Comparison of ENCODE assay signal across 8 mouse cellular contexts in the genomic region with DNA sequence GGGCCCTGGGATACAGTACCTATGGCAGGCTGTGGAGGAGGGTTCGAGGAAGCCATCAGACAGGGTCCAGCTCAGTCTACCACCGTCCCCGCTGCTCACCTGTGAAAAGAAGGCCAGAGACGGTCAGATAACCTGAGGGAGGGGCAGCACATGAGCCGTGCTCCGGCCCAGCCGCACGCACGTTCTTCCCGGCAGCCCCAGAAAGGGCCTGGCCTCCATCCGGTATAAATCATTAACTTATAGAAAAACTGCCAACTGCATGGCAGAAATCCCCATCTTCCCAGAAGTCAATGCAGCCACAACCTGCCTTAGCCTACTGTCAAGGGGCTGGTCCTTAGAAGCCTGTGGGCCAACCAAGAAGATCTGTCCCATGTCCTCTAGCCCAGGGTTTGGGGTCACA. TPM values are rescaled to one million over a fixed set of nuclear protein-coding genes. Genes with fewer than 3 reads are reported as not detected.
DNase-seq lines count a peak whose midpoint lies in the region; ATAC-seq and TF ChIP-seq lines count a peak whose summit lies in the region.
"Had no signal": no experiment of that assay in that cellular context is flagged by ENCODE, and none has a peak within 500 bp of the region (broad histone marks: within the 10 kb centered on the region; RNA-seq: fewer than 3 reads in every experiment).

No protein-coding gene starts in this region.

- no peak for DNase-seq in liver, adult 2 months (ENCODE audit: extremely low read depth, low read depth, low spot score)
- no peak for DNase-seq in liver, embryonic 11.5 days (ENCODE audit: low spot score)
- peak; percentile 79 for DNase-seq in kidney, adult 9 months
- peak; percentile 24 for DNase-seq in lung, postnatal 0 days (ENCODE audit: low spot score)
- DNase-seq in adrenal gland, postnatal 4 days (ENCODE audit: low spot score in 2 of 2): no peak
- no peak for DNase-seq in frontal cortex, adult 2 months (ENCODE audit: extremely low spot score in 1 of 2, low spot score in 1 of 2)
- DNase-seq: gastrocnemius, postnatal 25 days had no signal

- peak overlapping the region; percentile 83 for H3K9ac ChIP-seq in liver, adult 2 months (ENCODE audit: low read depth, low read length)
- H3K9ac ChIP-seq in liver, embryonic 11.5 days (ENCODE audit: low read depth, low read length): no peak overlapping the region
- H3K9ac ChIP-seq in intestine, embryonic 15.5 days: 0 out of 2 replicates have a peak overlapping the region, but pooled peaks have one; percentile 11
- H3K9ac ChIP-seq in lung, postnatal 0 days (replicated peaks; ENCODE audit: low read depth): no peak overlapping the region

- 0 out of 2 replicates have a peak, but pooled peaks have one; percentile 32 for TF ChIP-seq POLR2A in liver, adult 2 months (IDR thresholded peaks at IDR 0.05; ENCODE audit: extremely low read depth, insufficient read depth, low read length)

- no peaks in the 10 kb centered on the region for H3K9me3 ChIP-seq in liver, embryonic 11.5 days (ENCODE audit: control insufficient read depth, low read length)
- no peaks in the 10 kb centered on the region for H3K9me3 ChIP-seq in intestine, embryonic 15.5 days
- H3K9me3 ChIP-seq in lung, postnatal 0 days (ENCODE audit: low read length): no peaks in the 10 kb centered on the region

- no peaks in the 10 kb centered on the region for H3K36me3 ChIP-seq in liver, adult 2 months (ENCODE audit: control insufficient read depth, insufficient read depth, low read length)
- H3K36me3 ChIP-seq in liver, embryonic 11.5 days (ENCODE audit: control insufficient read depth, insufficient read depth, low read length): no peaks in the 10 kb centered on the region
- no peaks in the 10 kb centered on the region for H3K36me3 ChIP-seq in intestine, embryonic 15.5 days
- no peaks in the 10 kb centered on the region for H3K36me3 ChIP-seq in lung, postnatal 0 days (ENCODE audit: insufficient read depth, low read length)

- H3K4me3 ChIP-seq in liver, adult 2 months (ENCODE audit: insufficient read depth, low read depth, low read length): peak overlapping the region; percentile 68
- no peak overlapping the region for H3K4me3 ChIP-seq in liver, embryonic 11.5 days (ENCODE audit: low read depth, low read length)
- H3K4me3 ChIP-seq in intestine, embryonic 15.5 days (replicated peaks): peak overlapping the region; percentile 16
- no peak overlapping the region for H3K4me3 ChIP-seq in lung, postnatal 0 days (ENCODE audit: low read depth, low read length)

- TF ChIP-seq EP300 in lung, postnatal 0 days (IDR thresholded peaks at IDR 0.05): no peak

- H3K4me2 ChIP-seq in liver, embryonic 11.5 days: no peak overlapping the region
- H3K4me2 ChIP-seq in intestine, embryonic 15.5 days (replicated peaks): peak overlapping the region; percentile 37
- no peak overlapping the region for H3K4me2 ChIP-seq in lung, postnatal 0 days (replicated peaks; ENCODE audit: low read depth, low read length)

- H3K79me2 ChIP-seq in liver, adult 2 months (ENCODE audit: control insufficient read depth, insufficient read depth, low read length): peaks cover 11% of the 10 kb centered on the region; the same call in 1 of the 2 replicates

- H3K4me1 ChIP-seq in liver, adult 2 months (ENCODE audit: control insufficient read depth, insufficient read depth, low read length): peaks cover 14% of the 10 kb centered on the region
- peaks cover 3% of the 10 kb centered on the region; the same call in 1 of the 2 replicates for H3K4me1 ChIP-seq in liver, embryonic 11.5 days (replicated peaks; ENCODE audit: control insufficient read depth, insufficient read depth, low read length)
- peaks cover 34% of the 10 kb centered on the region for H3K4me1 ChIP-seq in intestine, embryonic 15.5 days (replicated peaks)
- peaks cover 18% of the 10 kb centered on the region for H3K4me1 ChIP-seq in lung, postnatal 0 days (ENCODE audit: insufficient read depth, low read depth, low read length)

- peak overlapping the region; percentile 99 for H3K27ac ChIP-seq in liver, adult 2 months (replicated peaks; ENCODE audit: insufficient read depth, low read depth, low read length)
- no peak overlapping the region for H3K27ac ChIP-seq in liver, embryonic 11.5 days (ENCODE audit: low read depth, low read length)
- peak overlapping the region; percentile 71 for H3K27ac ChIP-seq in intestine, embryonic 15.5 days
- peak overlapping the region; percentile 79 for H3K27ac ChIP-seq in lung, postnatal 0 days (ENCODE audit: low read length)

- no peak for ATAC-seq in liver, embryonic 11.5 days (replicated peaks; ENCODE audit: low FRiP score)
- peak; percentile 73 for ATAC-seq in intestine, embryonic 15.5 days
- no peak; the same call in 1 of the 2 replicates for ATAC-seq in lung, postnatal 0 days

- WGBS in liver, adult 2 months: 22% methylated on average over 11 of the region's 11 CpGs
- 84% methylated on average over 11 of the region's 11 CpGs for WGBS in liver, embryonic 11.5 days
- 51% methylated on average over 11 of the region's 11 CpGs for WGBS in intestine, embryonic 15.5 days
- 42% methylated on average over 11 of the region's 11 CpGs for WGBS in lung, postnatal 0 days

- H3K27me3 ChIP-seq in liver, adult 2 months (ENCODE audit: control insufficient read depth, insufficient read depth, low read length): no peaks in the 10 kb centered on the region
- H3K27me3 ChIP-seq in liver, embryonic 11.5 days (replicated peaks; ENCODE audit: control insufficient read depth, insufficient read depth, low read length): no peaks in the 10 kb centered on the region
- H3K27me3 ChIP-seq in intestine, embryonic 15.5 days (replicated peaks): no peaks in the 10 kb centered on the region
- H3K27me3 ChIP-seq in lung, postnatal 0 days (replicated peaks; ENCODE audit: insufficient read depth, low read length): no peaks in the 10 kb centered on the region

- TF ChIP-seq CTCF in liver, adult 2 months (IDR thresholded peaks at IDR 0.05; ENCODE audit: low read depth, low read length): no peak
- TF ChIP-seq CTCF in lung, postnatal 0 days (IDR thresholded peaks at IDR 0.05): no peak

RNA-seq across cellular contexts. Expression of gene Arhgef10l, which starts 48.9 kb away (rescaled TPM):
- 17.7 and 25.5 TPM in 2 replicates for total RNA-seq in liver, adult 2 months (2014; rRNA removed)
- 54.4 and 69.9 TPM in 2 replicates for polyA plus RNA-seq in liver, adult 2 months (2012; rRNA removed)
- 5.0 and 6.7 TPM in 2 replicates for polyA plus RNA-seq in liver, embryonic 11.5 days (2014; fragmentation: Nextera tagmentation; extraction: Ambion mirVana)
- polyA plus RNA-seq in intestine, embryonic 15.5 days (2015; fragmentation: Nextera tagmentation; extraction: Ambion mirVana): 15.3 and 16.2 TPM in 2 replicates
- polyA plus RNA-seq in lung, postnatal 0 days (2015; fragmentation: Nextera tagmentation; extraction: Ambion mirVana): 9.3 and 9.5 TPM in 2 replicates
- 10 to 100 TPM; 30.2 to 37.8 TPM for total RNA-seq in adrenal gland, postnatal 4 days (2021)
- 28.9 and 29.2 TPM in 2 replicates for polyA plus RNA-seq in frontal cortex, adult 2 months (2012; rRNA removed)

Comparison
In these comparisons a context has a peak if more than half of its experiments do, and no peak if none do; other contexts are left out.
1. H3K4me3 ChIP-seq: peak in liver, adult 2 months (single experiment) and intestine, embryonic 15.5 days (single experiment); none in liver, embryonic 11.5 days (single experiment) and lung, postnatal 0 days (single experiment).
2. H3K9ac ChIP-seq: peak in liver, adult 2 months (single experiment) and intestine, embryonic 15.5 days (single experiment); none in liver, embryonic 11.5 days (single experiment) and lung, postnatal 0 days (single experiment).
3. DNase-seq: peak in kidney, adult 9 months (single experiment) and lung, postnatal 0 days (single experiment); none in liver, adult 2 months (single experiment), liver, embryonic 11.5 days (single experiment), adrenal gland, postnatal 4 days (0 of 2) and frontal cortex, adult 2 months (0 of 2).